In the genomic region with DNA sequence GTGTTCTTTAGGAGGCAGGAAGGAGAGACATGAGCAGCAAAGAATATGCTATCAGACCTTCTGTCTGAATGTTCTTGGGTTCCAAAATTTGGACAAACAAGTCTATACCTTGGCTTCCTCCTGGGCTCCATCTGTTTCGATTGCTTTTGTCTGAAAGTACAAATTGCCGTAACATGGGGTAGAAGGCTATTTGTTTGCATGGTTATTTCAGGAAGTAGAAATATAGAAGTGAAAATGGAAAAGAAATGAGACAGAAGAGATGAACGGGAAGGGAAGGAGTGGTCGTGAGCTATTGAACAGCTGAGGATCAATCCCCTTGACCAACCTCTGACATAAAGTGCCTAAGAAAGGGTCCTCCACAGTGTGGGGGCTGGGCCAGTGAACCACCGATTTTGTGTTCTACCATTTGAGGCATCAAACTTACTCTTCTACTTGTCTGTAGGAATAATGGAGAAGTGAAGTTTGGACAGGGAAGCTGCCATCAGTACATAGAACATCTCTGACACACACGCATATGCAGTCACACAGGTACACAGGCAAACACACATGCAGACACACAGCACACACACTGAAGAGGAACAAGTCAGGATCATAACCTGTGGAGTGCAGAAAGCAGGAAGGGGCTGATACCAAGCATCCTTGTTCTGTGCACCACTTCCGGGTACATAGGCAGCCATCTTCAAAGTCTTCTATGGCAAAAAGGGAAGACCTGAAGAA, we compare ENCODE assay signal across 21 mouse cellular contexts.
"Had no signal": no experiment of that assay in that cellular context is flagged by ENCODE, and none has a peak within 500 bp of the region (broad histone marks: within the 10 kb centered on the region; RNA-seq: fewer than 3 reads in every experiment).

No protein-coding gene starts in this region.

- ATAC-seq: intestine, embryonic 16.5 days; liver, embryonic 12.5 days had no signal

- H3K9me3 ChIP-seq: limb, embryonic 10.5 days; limb, embryonic 13.5 days; liver, embryonic 12.5 days; liver, embryonic 15.5 days; lung, embryonic 15.5 days; neural tube, embryonic 13.5 days; stomach, embryonic 15.5 days had no signal

- H3K4me2 ChIP-seq: limb, embryonic 13.5 days; liver, embryonic 12.5 days; liver, embryonic 15.5 days; lung, embryonic 15.5 days; neural tube, embryonic 13.5 days; stomach, embryonic 15.5 days had no signal

- H3K27me3 ChIP-seq: limb, embryonic 13.5 days; liver, embryonic 12.5 days; liver, embryonic 15.5 days; lung, embryonic 15.5 days; neural tube, embryonic 13.5 days; stomach, embryonic 15.5 days had no signal

- DNase-seq: kidney, adult 18-20 months; kidney, postnatal 25 days; layer of hippocampus, adult 9-11 months; liver; lung, adult 18-20 months; midbrain, embryonic 14.5 days; right cerebral cortex, postnatal 14 days; right cerebral cortex, postnatal 4 days; thymus, adult 18-20 months; thymus, postnatal 36 days had no signal

- H3K4me3 ChIP-seq: layer of hippocampus, adult 2 months; limb, embryonic 10.5 days; limb, embryonic 13.5 days; liver, embryonic 12.5 days; liver, embryonic 15.5 days; lung, embryonic 15.5 days; neural tube, embryonic 13.5 days; stomach, embryonic 15.5 days had no signal

- H3K9ac ChIP-seq: limb, embryonic 13.5 days; liver, embryonic 12.5 days; liver, embryonic 15.5 days; lung, embryonic 15.5 days; neural tube, embryonic 13.5 days; stomach, embryonic 15.5 days had no signal

- H3K36me3 ChIP-seq: limb, embryonic 10.5 days; limb, embryonic 13.5 days; liver, embryonic 12.5 days; liver, embryonic 15.5 days; lung, embryonic 15.5 days; neural tube, embryonic 13.5 days; stomach, embryonic 15.5 days had no signal

- H3K27ac ChIP-seq: kidney, postnatal 0 days; layer of hippocampus, adult 2 months; limb, embryonic 10.5 days; limb, embryonic 13.5 days; liver, embryonic 12.5 days; liver, embryonic 15.5 days; lung, embryonic 15.5 days; macrophage; neural tube, embryonic 13.5 days; stomach, embryonic 15.5 days had no signal

- H3K4me1 ChIP-seq: limb, embryonic 10.5 days; stomach, embryonic 15.5 days had no signal
